Mouse (Mus musculus) midbrain, postnatal 0 days (tissue): ENCODE data around the gene Cbr2. TPM values are rescaled to one million over a fixed set of nuclear protein-coding genes. Genes with fewer than 3 reads are reported as not detected.

Experiments used
- ATAC-seq: fragments of 200-750 bp; cut with Nextera tagmentation; 2 replicates; pipeline ENCODE4 v1.8.0; 2017; ENCODE audit warnings: moderate number of reproducible peaks, mild to moderate bottlenecking, moderate TSS enrichment, moderate library complexity; ENCODE audit not compliant: low FRiP score
- DNase-seq: peaks from one replicate; pipeline ENCODE4 v3.0.0-alpha.2; 2015; ENCODE audit warnings: low spot score
- H3K27ac ChIP-seq: fragments of 300-500 bp; sonication (generic); 2 replicates; pipeline ENCODE4 v1.5.1; 2014; ENCODE audit warnings: low read depth, mild to moderate bottlenecking, low read length, mixed read lengths
- H3K27me3 ChIP-seq: fragments of 300-500 bp; sonication (generic); 2 replicates; pipeline ENCODE4 v1.6.1; 2014; ENCODE audit warnings: low read length, control low read depth, mixed read lengths; ENCODE audit not compliant: insufficient read depth
- H3K36me3 ChIP-seq: fragments of 300-500 bp; sonication (generic); 2 replicates; pipeline ENCODE4 v1.6.1; 2014; ENCODE audit warnings: low read length, control low read depth, mixed read lengths; ENCODE audit not compliant: insufficient read depth
- H3K4me1 ChIP-seq: fragments of 300-500 bp; sonication (generic); 2 replicates; pipeline ENCODE4 v1.6.1; 2014; ENCODE audit warnings: mild to moderate bottlenecking, control low read depth, antibody characterized with exemption, low read length, mixed read lengths; ENCODE audit not compliant: insufficient read depth
- H3K4me2 ChIP-seq: fragments of 300-500 bp; sonication (generic); 2 replicates; pipeline ENCODE4 v1.6.1; 2014; ENCODE audit warnings: low read depth, mild to moderate bottlenecking, low read length, mixed read lengths; ENCODE audit not compliant: poor library complexity, severe bottlenecking
- H3K4me3 ChIP-seq: fragments of 300-500 bp; sonication (generic); 2 replicates; pipeline ENCODE4 v1.5.1; 2014; ENCODE audit warnings: low read depth, mild to moderate bottlenecking, low read length, moderate library complexity
- H3K9ac ChIP-seq: fragments of 300-500 bp; sonication (generic); replicated peaks from 2 replicates; pipeline ENCODE4 v1.6.1; 2014; ENCODE audit warnings: mild to moderate bottlenecking, low read length, moderate library complexity, mixed read lengths; ENCODE audit not compliant: poor library complexity, severe bottlenecking
- H3K9me3 ChIP-seq: fragments of 300-500 bp; sonication (generic); 2 replicates; pipeline ENCODE4 v1.6.1; 2016; ENCODE audit warnings: low read length, control low read depth
- CTCF ChIP-seq: IDR thresholded peaks from 2 replicates; pipeline ENCODE4 v1.5.1; 2016; ENCODE audit warnings: antibody characterized with exemption, mild to moderate bottlenecking
- WGBS: fragments of 180-500 bp; shearing (Covaris S2); extraction: QIAGEN DNeasy Blood & Tissue Kit; methylation state at CpG from one replicate; pipeline ENCODE4 v1.1.7; 2014; 5-methylcytosine and 5-hydroxymethylcytosine counted together
- polyA plus RNA-seq: library from polyadenylated mRNA; unstranded; fragments of >200 nt; fragmentation: Nextera tagmentation; extraction: Ambion mirVana; gene quantifications from 2 replicates; pipeline ENCODE4 v1.2.1, GENCODE M21; 2015
- total RNA-seq: library from RNA; depleted of rRNA; stranded (reverse); fragments of >200 nt; gene quantifications from 2 replicates; pipeline ENCODE4 v1.2.3, GENCODE M21; 2014

Gene Cbr2
- total and polyA plus RNA-seq, 2 experiments from 2014 or later, result 3.6 to 4.4 TPM

- 66% methylated on average over 11 of the region's 11 CpGs for WGBS
- Histone ChIP-seq H3K4me2 (no peak overlapping the region), H3K9me3 (no peaks in the 10 kb centered on the region), H3K36me3 (peaks cover 4% of the 10 kb centered on the region), H3K4me3 (no peak overlapping the region), H3K27me3 (no peaks in the 10 kb centered on the region), H3K9ac (no peak overlapping the region), H3K4me1 (peaks cover 4% of the 10 kb centered on the region; the same call in 1 of the 2 replicates), H3K27ac (no peak overlapping the region)
- TF ChIP-seq CTCF, result no peak
- DNase-seq (no peak), ATAC-seq (no peak)
Measured at GRCm38 (mm10) chr11:120728530-120729240, 3.2 kb downstream of the Cbr2 start.

GRCm38 (mm10) chr11:120727564-120727963, 4.3 kb downstream of the Cbr2 start:
- 65% methylated on average over 12 of the region's 12 CpGs for WGBS
- no peaks in the 10 kb centered on the region for H3K27me3 ChIP-seq
- TF ChIP-seq CTCF, result no peak
- ATAC-seq (no peak), DNase-seq (no peak)
- peaks cover 9% of the 10 kb centered on the region for H3K36me3 ChIP-seq
- H3K9ac ChIP-seq, result no peak overlapping the region
- H3K4me2 ChIP-seq, result no peak overlapping the region
- H3K9me3 ChIP-seq, result no peaks in the 10 kb centered on the region
- H3K4me1 ChIP-seq, result peaks cover 8% of the 10 kb centered on the region; the same call in 1 of the 2 replicates
- H3K27ac ChIP-seq, result no peak overlapping the region
- H3K4me3 ChIP-seq, result no peak overlapping the region

DNA sequence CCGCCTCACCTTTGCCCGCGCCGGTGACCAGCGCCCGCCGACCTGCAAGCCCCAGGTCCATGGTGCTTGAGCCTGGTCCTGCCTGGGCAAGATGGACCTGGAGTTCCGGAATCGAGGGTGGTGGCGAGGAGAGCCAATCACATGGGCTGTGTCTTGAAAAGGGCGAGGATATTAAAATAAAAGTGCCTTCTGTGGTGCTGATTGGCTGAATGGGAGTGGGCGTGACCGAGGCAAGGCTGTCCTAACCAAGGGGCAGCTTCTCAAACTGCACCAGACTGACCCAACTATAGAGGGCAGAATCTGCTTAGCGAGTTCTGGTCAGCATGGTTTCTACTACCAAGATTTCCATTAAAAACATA, 4.8 kb downstream of the Cbr2 start, which contains the start of gene Dcxr:
Gene Dcxr, minus strand, starts transcription at position 113 of the 359 bp plus-strand sequence.
- H3K4me3 ChIP-seq, result peak within 1 kb of the TSS; percentile 39
- ATAC-seq (peak; percentile 80), DNase-seq (peak; percentile 86)
- H3K9ac ChIP-seq, result peak within 1 kb of the TSS; percentile 51; the same call in 1 of the 2 replicates
- H3K4me1 ChIP-seq, result peaks cover 12% of the 10 kb centered on the region; the same call in 1 of the 2 replicates
- peaks cover 9% of the 10 kb centered on the region for H3K36me3 ChIP-seq
- H3K27ac ChIP-seq, result no peak within 1 kb of the TSS
- H3K4me2 ChIP-seq, result peak within 1 kb of the TSS; percentile 66
- no peaks in the 10 kb centered on the region for H3K9me3 ChIP-seq
- 2% methylated on average over 14 of the region's 14 CpGs for WGBS
- H3K27me3 ChIP-seq, result no peaks in the 10 kb centered on the region
- peak; percentile 59 for TF ChIP-seq CTCF

DNA sequence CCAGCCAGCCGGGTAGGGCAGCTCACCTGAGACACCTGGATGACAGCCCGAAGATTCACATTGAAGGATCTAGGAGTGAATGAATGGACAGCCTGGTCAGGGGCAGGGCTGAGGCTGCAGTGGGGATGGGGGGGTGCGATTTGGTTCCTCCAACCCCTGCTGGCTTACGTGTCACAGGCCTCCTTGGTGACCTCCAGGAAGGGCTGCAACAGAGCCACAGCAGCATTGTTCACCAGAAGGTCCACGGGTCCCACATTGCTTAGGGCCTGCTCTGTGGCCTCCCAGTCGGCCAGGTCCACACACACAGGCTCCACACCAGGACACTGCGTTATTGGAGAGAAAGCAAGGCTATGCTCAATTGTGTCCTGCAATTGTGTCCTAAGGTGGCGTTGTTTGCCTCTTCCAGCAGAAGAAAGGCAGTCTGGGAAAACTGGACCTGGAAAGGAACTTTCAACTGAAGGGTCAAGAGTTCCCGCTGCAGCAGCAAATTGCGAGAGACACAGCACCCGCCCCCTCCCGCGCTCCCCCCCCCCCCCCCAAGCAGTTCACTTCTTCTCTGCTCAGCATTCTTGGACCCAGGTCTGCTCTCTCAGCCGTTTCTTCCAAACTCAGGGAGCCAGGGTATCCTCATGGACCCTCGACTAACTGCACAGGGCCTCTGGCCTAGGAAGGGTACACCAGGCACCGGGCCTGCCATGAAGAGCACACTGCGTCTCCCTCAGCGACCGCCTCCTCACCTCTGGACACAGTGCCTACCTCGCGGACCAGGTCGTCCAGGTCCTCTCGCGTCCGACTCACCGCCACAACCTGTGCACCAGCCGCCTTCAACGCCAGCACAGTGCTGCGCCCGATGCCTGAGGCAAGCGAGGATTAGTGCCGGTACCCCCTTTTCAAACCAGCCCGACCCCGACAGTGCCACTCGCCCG, 5.4 kb downstream of the Cbr2 start:
- Histone ChIP-seq H3K27ac (no peak overlapping the region), H3K27me3 (no peaks in the 10 kb centered on the region), H3K4me1 (peaks cover 12% of the 10 kb centered on the region; the same call in 1 of the 2 replicates), H3K9me3 (no peaks in the 10 kb centered on the region), H3K4me2 (peak overlapping the region; percentile 66), H3K36me3 (peaks cover 9% of the 10 kb centered on the region), H3K4me3 (peak overlapping the region; percentile 39), H3K9ac (peak overlapping the region; percentile 51; the same call in 1 of the 2 replicates)
- WGBS, result 20% methylated on average over 33 of the region's 36 CpGs
- TF ChIP-seq CTCF, result no peak
- DNase-seq (no peak), ATAC-seq (peak; percentile 21)

GRCm38 (mm10) chr11:120723509-120723908, 8.4 kb downstream of the Cbr2 start:
- no peak for TF ChIP-seq CTCF
- Histone ChIP-seq H3K36me3 (peaks cover 16% of the 10 kb centered on the region), H3K4me1 (peaks cover 12% of the 10 kb centered on the region; the same call in 1 of the 2 replicates), H3K9ac (no peak overlapping the region), H3K27me3 (no peaks in the 10 kb centered on the region), H3K27ac (no peak overlapping the region), H3K4me3 (no peak overlapping the region), H3K4me2 (no peak overlapping the region), H3K9me3 (no peaks in the 10 kb centered on the region)
- DNase-seq (no peak), ATAC-seq (no peak)
- WGBS, result 84% methylated on average over 7 of the region's 7 CpGs
